Mouse (Mus musculus): ENCODE measurements around the gene Col28a1.

- TF ChIP-seq CTCF (IDR thresholded peaks at IDR 0.05; ENCODE audit: control insufficient read depth, insufficient read depth, insufficient read length) (no peak), MAX (IDR thresholded peaks at IDR 0.05) (no peak), FOSL1 (IDR thresholded peaks at IDR 0.05; ENCODE audit: insufficient read depth, low read length, poor library complexity, severe bottlenecking) (no peak), USF1 (IDR thresholded peaks at IDR 0.05; ENCODE audit: low read depth) (no peak)
Measured at GRCm38 (mm10) chr6:8130149-8130548, 62.3 kb downstream of the Col28a1 start.
